Mouse (Mus musculus) neural tube, embryonic 15.5 days (tissue): ENCODE measurements around the gene Gm20807. TPM values are rescaled to one million over a fixed set of nuclear protein-coding genes. Genes with fewer than 3 reads are reported as not detected.
"Not testable (repeated sequence)": the region's sequence is repeated elsewhere in the genome, so short reads cannot be mapped to it uniquely, and the experiment has no call there.

Source experiments
- ATAC-seq: fragments of 200-750 bp; cut with Nextera tagmentation; 2 replicates; pipeline ENCODE4 v1.8.0; 2017; ENCODE audit warnings: mild to moderate bottlenecking, moderate TSS enrichment, moderate library complexity; ENCODE audit not compliant: low FRiP score
- H3K27ac ChIP-seq: fragments of 300-500 bp; sonication (generic); replicated peaks from 2 replicates; pipeline ENCODE4 v1.5.1; 2015; ENCODE audit warnings: mild to moderate bottlenecking, inconsistent platforms
- H3K27me3 ChIP-seq: fragments of 300-500 bp; sonication (generic); replicated peaks from 2 replicates; pipeline ENCODE4 v1.6.1; 2015; ENCODE audit warnings: inconsistent platforms
- H3K36me3 ChIP-seq: fragments of 300-500 bp; sonication (generic); 2 replicates; pipeline ENCODE4 v1.6.1; 2015; ENCODE audit warnings: inconsistent platforms
- H3K4me1 ChIP-seq: fragments of 300-500 bp; sonication (generic); 2 replicates; pipeline ENCODE4 v1.6.1; 2015; ENCODE audit warnings: inconsistent platforms
- H3K4me2 ChIP-seq: fragments of 300-500 bp; sonication (generic); 2 replicates; pipeline ENCODE4 v1.6.1; 2015; ENCODE audit warnings: inconsistent platforms, mild to moderate bottlenecking, moderate library complexity
- H3K4me3 ChIP-seq: fragments of 300-500 bp; sonication (generic); replicated peaks from 2 replicates; pipeline ENCODE4 v1.5.1; 2015; ENCODE audit warnings: mild to moderate bottlenecking, inconsistent platforms
- H3K9ac ChIP-seq: fragments of 300-500 bp; sonication (generic); replicated peaks from 2 replicates; pipeline ENCODE4 v1.6.1; 2015; ENCODE audit warnings: mild to moderate bottlenecking, inconsistent platforms
- H3K9me3 ChIP-seq: fragments of 300-500 bp; sonication (generic); replicated peaks from 2 replicates; pipeline ENCODE4 v1.6.1; 2016; ENCODE audit warnings: inconsistent platforms
- polyA plus RNA-seq: library from polyadenylated mRNA; unstranded; fragments of >200 nt; fragmentation: Nextera tagmentation; extraction: Ambion mirVana; gene quantifications from 2 replicates; pipeline ENCODE4 v1.2.1, GENCODE M21; 2015

Gm20807 gene
- not detected in 2 replicates for polyA plus RNA-seq

DNA sequence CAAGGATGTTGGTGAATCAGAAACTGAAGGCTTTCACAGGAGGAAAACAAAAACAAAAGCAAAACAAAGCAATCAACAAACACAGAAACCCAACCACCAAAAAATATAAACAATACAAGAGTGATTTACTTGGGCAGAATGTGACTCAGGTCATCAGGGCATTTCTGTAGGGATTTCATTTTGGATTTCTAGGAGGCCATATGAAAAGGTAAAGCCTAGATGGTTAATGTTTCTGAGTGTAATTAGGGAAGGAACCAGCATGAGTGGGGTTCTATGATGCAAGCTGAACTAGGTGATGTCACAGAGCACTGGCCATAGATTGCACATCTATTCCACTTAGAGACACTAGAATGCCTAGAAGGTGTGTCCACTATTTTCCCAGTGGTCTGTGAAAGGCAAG, at the start of gene Gm20807:
Gene Gm20807 (plus strand): TSS at position 301 of the 400 bp plus-strand sequence.
- H3K4me2 ChIP-seq, H3K27me3 ChIP-seq, H3K36me3 ChIP-seq, H3K4me3 ChIP-seq, H3K9me3 ChIP-seq, H3K9ac ChIP-seq, ATAC-seq, H3K27ac ChIP-seq, H3K4me1 ChIP-seq: not testable (repeated sequence)

Other genes with a start within 250 kb of the Gm20807 start
- gene Gm21891, start 90.6 kb downstream of the Gm20807 start, polyA plus RNA-seq, result not detected in 2 replicates
- gene Gm21425, start 119.1 kb downstream of the Gm20807 start, polyA plus RNA-seq, result not detected in 2 replicates
- not detected in 2 replicates for gene Gm21828, start 181.0 kb downstream of the Gm20807 start, polyA plus RNA-seq
- not detected in 2 replicates for gene Gm21440, start 209.5 kb downstream of the Gm20807 start, polyA plus RNA-seq
- gene Gm21454, start 209.6 kb downstream of the Gm20807 start, polyA plus RNA-seq, result not detected in 2 replicates